Mouse (Mus musculus) midbrain, embryonic 10.5 days (tissue): ENCODE measurements at regions not wholly inside any gene's neighbourhood (a gene's known extent, or its start where the extent isn't known, plus 50 kb on each side); places are given as distances from the start of the nearest gene placed in this dataset.

ENCODE experiments used
- DNase-seq: peaks from one replicate; pipeline ENCODE4 v3.0.0-alpha.2; 2017; ENCODE audit warnings: low spot score
- H3K27ac ChIP-seq: fragments of 300-500 bp; sonication (generic); replicated peaks from 2 replicates; pipeline ENCODE4 v1.5.1; 2016; ENCODE audit warnings: mild to moderate bottlenecking
- H3K27me3 ChIP-seq: fragments of 300-500 bp; sonication (generic); 2 replicates; pipeline ENCODE4 v1.6.1; 2016; ENCODE audit warnings: low read depth, mild to moderate bottlenecking; ENCODE audit not compliant: poor library complexity, severe bottlenecking
- H3K36me3 ChIP-seq: fragments of 300-500 bp; sonication (generic); 2 replicates; pipeline ENCODE4 v1.6.1; 2016; ENCODE audit warnings: mild to moderate bottlenecking, moderate library complexity
- H3K4me1 ChIP-seq: fragments of 300-500 bp; sonication (generic); 2 replicates; pipeline ENCODE4 v1.6.1; 2016
- H3K4me3 ChIP-seq: fragments of 300-500 bp; sonication (generic); 2 replicates; pipeline ENCODE4 v1.5.1; 2016; ENCODE audit warnings: mild to moderate bottlenecking, moderate library complexity
- H3K9me3 ChIP-seq: fragments of 300-500 bp; sonication (generic); replicated peaks from 2 replicates; pipeline ENCODE4 v1.6.1; 2016; ENCODE audit warnings: mild to moderate bottlenecking
- WGBS: fragments of 180-500 bp; shearing (Covaris S2); methylation state at CpG from one replicate; pipeline ENCODE4 v1.1.7; 2016; 5-methylcytosine and 5-hydroxymethylcytosine counted together

DNA sequence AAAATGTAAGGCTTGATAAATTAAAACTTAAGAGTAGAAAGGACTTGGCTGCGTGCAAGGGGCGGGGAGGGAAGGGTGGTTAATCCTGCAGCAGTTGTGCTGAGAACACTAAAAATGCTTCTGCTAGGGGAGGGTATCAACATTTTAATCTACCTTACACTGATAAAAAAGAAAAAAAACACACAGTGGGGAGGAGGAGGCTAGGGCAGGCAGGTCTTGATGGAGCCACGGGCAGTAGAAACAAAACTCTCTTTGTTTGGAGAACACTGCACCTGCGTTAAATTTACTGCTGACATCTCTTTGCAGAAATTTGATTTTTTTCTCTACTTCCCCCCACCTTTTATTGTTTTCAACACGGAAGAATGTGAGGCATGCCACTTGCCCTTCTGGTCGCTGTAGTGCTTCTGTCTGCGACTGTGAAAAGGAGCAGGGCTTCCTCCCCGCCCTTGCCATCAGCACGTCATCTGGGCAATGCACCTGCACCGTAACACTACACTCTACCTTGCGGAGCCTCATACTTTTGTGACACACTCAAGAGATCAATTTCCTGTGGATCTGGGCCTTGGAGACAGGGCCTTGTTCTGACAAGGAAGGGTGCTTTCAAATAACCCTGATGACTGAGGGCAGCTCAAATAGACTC, 211.7 kb downstream of the Spry2 start:
- H3K9me3 ChIP-seq: no peaks in the 10 kb centered on the region
- no peak overlapping the region for H3K4me3 ChIP-seq
- H3K27ac ChIP-seq: no peak overlapping the region
- H3K36me3 ChIP-seq: no peaks in the 10 kb centered on the region
- no peaks in the 10 kb centered on the region for H3K4me1 ChIP-seq
- 58% methylated on average over 11 of the region's 11 CpGs for WGBS
- no peak for DNase-seq
- H3K27me3 ChIP-seq: no peaks in the 10 kb centered on the region

DNA sequence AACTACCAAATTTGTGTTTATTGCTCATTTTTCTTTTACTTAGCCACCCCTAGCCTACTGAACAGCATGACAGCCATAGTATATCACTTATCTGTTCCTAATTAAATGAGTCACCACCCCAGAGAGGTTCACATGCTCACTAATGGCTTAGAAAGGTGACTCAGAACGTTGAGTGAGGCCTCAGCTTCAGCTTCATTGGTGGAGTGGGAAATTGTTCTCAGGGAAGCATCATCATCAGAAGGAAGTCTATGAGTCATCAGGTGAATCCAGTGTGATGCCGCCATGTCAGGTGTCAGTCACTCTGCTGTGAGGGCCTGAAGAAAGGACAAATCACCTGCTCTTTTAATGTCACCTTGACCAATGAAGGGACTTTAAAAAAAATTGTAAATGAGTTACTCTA, 212.3 kb downstream of the Spry2 start:
- no peak for DNase-seq
- peaks cover 3% of the 10 kb centered on the region; the same call in 1 of the 2 replicates for H3K4me1 ChIP-seq
- no peaks in the 10 kb centered on the region for H3K27me3 ChIP-seq
- H3K27ac ChIP-seq: no peak overlapping the region
- no peaks in the 10 kb centered on the region for H3K9me3 ChIP-seq
- H3K4me3 ChIP-seq: no peak overlapping the region
- no peaks in the 10 kb centered on the region for H3K36me3 ChIP-seq
- WGBS: 82% methylated on average over 2 of the region's 2 CpGs

DNA sequence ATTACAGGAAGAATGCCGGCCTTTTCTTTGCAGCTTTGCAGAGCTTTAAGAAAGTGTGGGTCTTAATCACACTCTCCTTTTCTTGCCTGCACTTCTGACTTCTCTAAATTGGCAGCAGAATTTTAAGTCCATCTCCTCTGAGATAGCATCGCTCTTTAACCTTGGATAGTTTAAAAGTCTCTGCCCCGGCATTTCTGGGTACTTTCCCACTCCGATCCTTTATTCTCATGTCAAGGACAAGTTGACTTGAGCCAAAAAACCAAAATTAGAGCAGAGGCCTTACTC, 220.0 kb downstream of the Spry2 start:
- H3K27me3 ChIP-seq: peaks cover 28% of the 10 kb centered on the region
- peak; percentile 20 for DNase-seq
- 12% methylated on average over 4 of the region's 4 CpGs for WGBS
- no peak overlapping the region for H3K27ac ChIP-seq
- H3K4me1 ChIP-seq: peaks cover 27% of the 10 kb centered on the region
- no peaks in the 10 kb centered on the region for H3K9me3 ChIP-seq
- H3K4me3 ChIP-seq: peak overlapping the region; percentile 31
- H3K36me3 ChIP-seq: no peaks in the 10 kb centered on the region

DNA sequence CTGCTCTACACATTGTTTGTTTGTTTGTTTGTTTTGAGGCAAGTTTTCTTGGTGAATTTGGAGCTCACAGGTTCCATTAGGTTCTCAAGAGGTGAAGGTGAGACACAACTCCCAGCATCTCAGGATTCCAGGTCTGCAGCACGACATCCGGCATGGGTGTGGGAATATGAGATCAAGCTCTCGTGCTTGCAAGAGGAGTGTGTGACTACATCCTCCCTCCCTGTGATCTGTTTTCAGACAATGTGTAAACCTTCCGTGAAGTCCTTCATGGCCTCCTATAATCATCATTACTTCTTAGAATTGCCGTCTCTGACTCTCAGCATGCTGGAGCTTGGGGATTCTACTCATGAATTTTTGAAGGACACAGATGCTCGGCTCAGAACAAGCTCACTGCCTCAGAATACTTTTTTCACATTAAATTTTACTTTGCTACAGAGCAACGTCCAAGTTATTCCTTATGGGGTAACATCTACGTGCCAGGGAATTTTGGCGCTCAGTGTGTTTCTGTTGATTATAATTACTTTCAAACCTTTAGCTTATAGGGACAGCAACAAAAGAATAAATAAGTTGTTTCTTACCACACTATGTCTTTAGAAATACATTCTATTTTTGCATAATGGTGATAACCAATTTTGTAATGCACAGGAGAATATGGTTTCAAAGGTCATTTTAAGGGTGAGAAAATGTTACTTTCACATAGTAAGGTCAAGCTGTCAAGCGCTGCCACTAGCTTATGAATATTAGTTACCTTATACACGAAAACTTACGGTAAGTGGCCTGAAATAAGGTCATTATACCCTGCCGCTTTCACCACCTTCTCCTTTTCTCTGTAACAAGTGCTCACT, 220.6 kb downstream of the Spry2 start:
- WGBS: 44% methylated on average over 13 of the region's 13 CpGs
- 0 out of 2 replicates have a peak, but pooled peaks cover 1% of the 10 kb centered on the region for H3K9me3 ChIP-seq
- H3K27me3 ChIP-seq: peaks cover 28% of the 10 kb centered on the region
- H3K4me1 ChIP-seq: peaks cover 27% of the 10 kb centered on the region
- peak overlapping the region; percentile 31 for H3K4me3 ChIP-seq
- H3K36me3 ChIP-seq: no peaks in the 10 kb centered on the region
- no peak overlapping the region for H3K27ac ChIP-seq
- no peak for DNase-seq

DNA sequence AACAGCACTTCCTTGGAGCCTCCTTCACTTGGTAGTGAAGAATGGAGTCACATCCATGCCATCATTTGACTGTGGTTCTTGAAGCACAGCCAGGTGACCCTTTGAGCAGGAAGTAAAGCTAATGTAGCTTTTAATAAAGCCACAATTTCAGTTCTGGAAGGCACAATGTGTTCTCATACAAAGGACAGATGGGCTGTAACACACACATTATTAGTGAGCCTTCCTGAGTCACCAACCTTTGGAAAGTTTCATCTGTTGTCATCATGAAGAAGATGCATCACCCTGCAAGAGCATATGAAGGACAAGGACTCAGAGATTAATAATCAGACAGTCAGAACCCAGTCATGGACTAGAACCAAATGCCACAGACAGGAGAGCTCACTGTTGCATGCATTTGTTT, 221.6 kb downstream of the Spry2 start:
- H3K4me3 ChIP-seq: no peak overlapping the region
- H3K36me3 ChIP-seq: no peaks in the 10 kb centered on the region
- no peak for DNase-seq
- peaks cover 27% of the 10 kb centered on the region for H3K4me1 ChIP-seq
- H3K27ac ChIP-seq: no peak overlapping the region
- H3K9me3 ChIP-seq: 0 out of 2 replicates have a peak, but pooled peaks cover 4% of the 10 kb centered on the region
- H3K27me3 ChIP-seq: peaks cover 28% of the 10 kb centered on the region

DNA sequence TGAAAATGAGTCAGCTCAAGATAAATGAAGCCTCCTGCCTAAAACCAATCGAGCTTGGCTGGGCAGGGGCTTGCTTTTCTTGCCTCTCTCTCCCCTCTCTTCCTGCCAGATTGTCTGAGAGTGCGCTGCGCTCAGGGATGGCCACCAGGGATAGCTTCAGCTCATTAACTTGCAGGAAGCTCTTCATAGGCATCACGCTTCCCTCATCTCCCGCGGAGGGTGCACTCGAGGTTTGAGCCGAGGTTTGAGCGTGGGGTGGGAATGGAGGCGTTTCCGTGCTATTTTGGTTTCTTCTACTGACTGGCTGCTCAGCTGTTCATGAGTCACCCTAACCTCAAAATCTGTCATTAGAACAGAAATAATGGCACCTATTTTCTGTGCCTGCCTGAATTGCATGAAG, 227.7 kb downstream of the Spry2 start:
- no peak for DNase-seq
- no peaks in the 10 kb centered on the region for H3K27me3 ChIP-seq
- peaks cover 4% of the 10 kb centered on the region; the same call in 1 of the 2 replicates for H3K4me1 ChIP-seq
- H3K9me3 ChIP-seq: 0 out of 2 replicates have a peak, but pooled peaks cover 4% of the 10 kb centered on the region
- 54% methylated on average over 11 of the region's 11 CpGs for WGBS
- no peak overlapping the region for H3K27ac ChIP-seq
- no peak overlapping the region for H3K4me3 ChIP-seq
- no peaks in the 10 kb centered on the region for H3K36me3 ChIP-seq

DNA sequence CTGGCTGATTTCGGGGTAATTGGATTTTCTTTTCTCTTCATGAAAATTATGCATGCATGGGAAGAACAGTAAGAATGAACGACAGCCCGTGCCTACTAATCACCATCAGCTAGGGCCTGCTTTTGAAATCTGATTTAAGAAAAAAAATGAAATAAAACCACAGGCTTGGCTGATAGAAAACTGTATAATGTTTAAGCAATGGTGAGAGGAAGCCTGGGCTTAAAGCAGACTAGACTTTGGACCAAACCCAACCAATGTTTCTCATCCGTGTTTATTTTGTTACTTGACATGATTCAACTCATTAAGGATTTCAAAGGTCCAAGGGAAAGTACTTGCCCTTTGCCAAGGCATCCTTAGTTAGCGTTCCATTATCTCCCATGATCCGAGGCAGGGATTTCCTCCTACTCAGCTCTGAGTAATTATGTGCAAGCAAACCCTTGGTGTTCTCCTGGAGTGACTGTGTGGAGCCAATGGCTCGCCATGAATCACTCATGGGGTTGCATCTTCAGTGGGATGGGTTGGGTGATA, 231.9 kb downstream of the Spry2 start:
- Histone ChIP-seq H3K27ac (no peak overlapping the region), H3K9me3 (no peaks in the 10 kb centered on the region), H3K4me3 (no peak overlapping the region), H3K4me1 (peaks cover 4% of the 10 kb centered on the region; the same call in 1 of the 2 replicates), H3K36me3 (no peaks in the 10 kb centered on the region), H3K27me3 (no peaks in the 10 kb centered on the region)
- 82% methylated on average over 7 of the region's 7 CpGs for WGBS
- no peak for DNase-seq

DNA sequence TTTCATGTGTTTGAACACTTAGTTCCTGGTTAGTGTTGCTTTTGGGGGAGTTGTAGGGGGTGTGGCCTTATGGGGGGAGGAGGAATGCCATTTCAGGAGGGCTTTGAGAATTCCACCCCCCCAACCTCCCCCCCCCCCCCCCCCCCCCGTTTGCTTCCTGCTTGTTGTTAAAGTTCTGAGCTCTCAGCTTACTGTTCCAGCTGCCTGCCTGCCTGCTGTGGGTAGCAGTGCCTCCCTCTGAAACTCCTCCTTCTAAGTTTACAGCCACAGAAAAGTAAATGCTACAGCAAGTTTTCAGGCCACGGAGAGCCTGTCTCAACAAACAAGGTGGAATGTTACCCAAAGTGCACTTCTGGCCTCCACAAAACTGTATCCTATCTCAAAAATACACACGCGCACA, 233.1 kb downstream of the Spry2 start:
- H3K27me3 ChIP-seq: no peaks in the 10 kb centered on the region
- no peaks in the 10 kb centered on the region for H3K4me1 ChIP-seq
- DNase-seq: no peak
- no peaks in the 10 kb centered on the region for H3K9me3 ChIP-seq
- H3K4me3 ChIP-seq: no peak overlapping the region
- H3K27ac ChIP-seq: no peak overlapping the region
- no peaks in the 10 kb centered on the region for H3K36me3 ChIP-seq
- 74% methylated on average over 4 of the region's 4 CpGs for WGBS

DNA sequence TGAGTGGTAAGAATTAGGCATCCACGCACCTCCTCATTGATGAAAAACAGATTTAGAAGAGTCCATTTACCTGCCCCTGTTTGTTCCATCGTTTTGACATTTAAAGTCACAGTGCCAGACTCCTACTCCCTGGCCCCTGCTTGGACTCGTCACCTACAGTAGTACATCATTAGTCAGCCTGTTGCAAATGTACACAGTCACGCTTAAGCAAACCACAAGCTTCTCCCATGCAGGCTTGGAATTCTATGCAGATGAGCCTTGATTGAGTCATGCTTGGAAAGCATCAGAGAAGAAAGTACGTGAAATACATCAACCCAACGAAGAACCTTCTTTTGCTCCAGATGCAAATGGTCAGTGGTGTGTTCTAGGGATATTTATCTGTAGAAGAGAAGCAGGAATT, 233.8 kb downstream of the Spry2 start:
- 92% methylated on average over 6 of the region's 6 CpGs for WGBS
- Histone ChIP-seq H3K36me3 (no peaks in the 10 kb centered on the region), H3K4me3 (no peak overlapping the region), H3K9me3 (no peaks in the 10 kb centered on the region), H3K4me1 (no peaks in the 10 kb centered on the region), H3K27ac (no peak overlapping the region), H3K27me3 (no peaks in the 10 kb centered on the region)
- DNase-seq: no peak

DNA sequence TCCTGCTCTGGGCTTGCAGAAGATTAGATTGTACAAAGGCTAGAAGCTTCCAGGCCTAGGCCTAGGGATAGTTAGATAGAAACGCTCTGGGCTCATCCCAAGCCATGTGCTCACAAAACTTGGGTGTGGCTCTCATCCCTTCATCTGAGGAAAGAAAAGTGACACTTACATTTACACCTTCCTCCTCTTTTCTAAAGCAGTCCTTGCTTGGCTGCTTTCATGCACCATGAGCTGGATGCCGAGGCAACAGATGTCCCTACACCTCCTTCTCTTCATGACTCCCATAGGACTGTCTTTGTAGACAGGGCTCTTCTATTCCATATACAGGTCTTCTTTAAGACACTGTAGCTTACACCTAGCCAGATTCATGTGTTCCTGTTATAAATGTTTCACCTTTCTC, 238.3 kb downstream of the Spry2 start:
- Histone ChIP-seq H3K27ac (no peak overlapping the region), H3K36me3 (no peaks in the 10 kb centered on the region), H3K4me1 (no peaks in the 10 kb centered on the region), H3K27me3 (no peaks in the 10 kb centered on the region), H3K4me3 (no peak overlapping the region), H3K9me3 (no peaks in the 10 kb centered on the region)
- 96% methylated on average over 2 of the region's 2 CpGs for WGBS
- DNase-seq: no peak

DNA sequence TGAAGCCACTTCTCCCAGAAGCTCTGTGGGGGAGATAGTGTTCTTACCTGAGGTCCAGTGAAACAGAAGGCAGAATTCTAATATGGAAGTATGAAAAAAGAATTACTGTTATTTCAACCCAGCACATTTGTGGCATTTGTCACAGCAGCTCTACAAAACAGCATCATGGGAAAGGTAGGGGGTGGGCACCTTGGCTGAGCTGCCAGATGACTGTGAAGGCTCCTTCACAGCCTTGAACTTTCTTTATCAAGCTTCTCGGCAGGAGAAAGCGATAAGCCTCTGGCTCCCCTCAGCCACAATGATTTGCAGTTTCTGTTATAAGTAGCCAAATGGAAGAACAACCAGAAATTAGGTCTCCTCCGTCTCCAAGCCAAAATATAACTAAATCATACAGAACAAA, 249.5 kb downstream of the Spry2 start:
- Histone ChIP-seq H3K9me3 (no peaks in the 10 kb centered on the region), H3K27me3 (no peaks in the 10 kb centered on the region), H3K27ac (no peak overlapping the region), H3K4me3 (no peak overlapping the region), H3K4me1 (no peaks in the 10 kb centered on the region), H3K36me3 (no peaks in the 10 kb centered on the region)
- 91% methylated on average over 3 of the region's 3 CpGs for WGBS
- DNase-seq: no peak

DNA sequence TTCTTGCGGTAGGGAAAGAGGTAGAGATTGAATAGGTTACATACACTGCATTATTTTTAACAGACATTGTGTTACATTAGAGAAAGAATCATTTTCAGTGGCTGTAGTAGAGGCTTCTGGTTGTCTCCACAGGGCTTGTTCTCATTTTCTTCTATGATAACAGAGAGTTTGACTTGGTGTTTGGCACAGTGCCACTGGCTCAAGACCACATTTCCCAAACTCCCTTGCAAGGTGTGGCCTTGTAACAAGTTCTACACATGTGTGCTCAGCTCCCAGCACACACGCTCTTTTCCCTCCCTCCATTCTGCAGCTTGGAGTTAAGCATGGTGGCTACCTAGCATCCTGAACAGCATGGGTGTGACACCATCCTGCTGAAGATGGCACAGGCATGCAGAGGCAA, 252.2 kb downstream of the Spry2 start:
- Histone ChIP-seq H3K36me3 (no peaks in the 10 kb centered on the region), H3K27me3 (no peaks in the 10 kb centered on the region), H3K9me3 (no peaks in the 10 kb centered on the region), H3K4me1 (no peaks in the 10 kb centered on the region), H3K4me3 (no peak overlapping the region), H3K27ac (no peak overlapping the region)
- DNase-seq: no peak
- WGBS: 92% methylated on average over 2 of the region's 2 CpGs

DNA sequence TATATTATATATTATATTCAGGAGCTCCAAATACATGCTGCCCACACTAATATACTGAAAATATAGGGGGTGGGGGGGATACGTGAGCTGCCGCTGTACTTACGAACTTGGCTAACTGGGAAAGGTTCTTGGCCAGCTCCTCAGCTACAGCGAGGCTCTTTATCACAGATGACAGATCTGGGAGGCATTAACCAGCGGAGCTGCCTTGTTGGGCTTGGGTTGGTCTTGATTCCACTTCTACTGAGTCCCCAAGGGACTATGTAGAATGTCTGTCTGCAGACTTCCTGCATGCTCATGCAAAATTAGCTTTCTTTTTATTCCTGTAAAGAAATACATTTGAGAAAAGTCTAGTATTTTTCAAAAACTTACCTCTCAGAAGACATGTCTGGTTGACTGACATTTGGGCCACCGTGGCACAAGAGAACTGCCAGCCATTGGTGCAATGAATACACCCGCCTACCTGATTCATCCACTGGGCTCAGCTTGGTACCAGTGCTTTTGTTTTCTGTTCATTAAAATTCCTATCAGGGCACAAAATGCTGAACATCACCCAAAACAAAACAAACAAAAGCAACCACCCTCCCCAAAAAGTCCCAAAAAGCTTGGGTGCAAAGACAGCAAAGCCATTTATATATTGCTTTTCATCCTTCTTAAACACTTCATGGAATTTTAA, 253.2 kb downstream of the Spry2 start:
- 89% methylated on average over 7 of the region's 7 CpGs for WGBS
- Histone ChIP-seq H3K4me3 (no peak overlapping the region), H3K9me3 (no peaks in the 10 kb centered on the region), H3K27me3 (no peaks in the 10 kb centered on the region), H3K4me1 (no peaks in the 10 kb centered on the region), H3K27ac (no peak overlapping the region), H3K36me3 (no peaks in the 10 kb centered on the region)
- no peak for DNase-seq
